Mouse (Mus musculus) bone marrow, adult 2 months (tissue): ENCODE data around the gene Rpusd1.

Experiments
- CTCF ChIP-seq: fragments of 200-500 bp; IDR thresholded peaks from 2 replicates; pipeline ENCODE4 v1.5.1; 2011; ENCODE audit warnings: low read length, control low read depth; ENCODE audit not compliant: control insufficient read depth, insufficient read depth
- POLR2A ChIP-seq: fragments of 200-500 bp; IDR thresholded peaks from 2 replicates; pipeline ENCODE4 v1.6.1; 2011; ENCODE audit warnings: low read depth, mild to moderate bottlenecking, control low read depth, low read length, borderline replicate concordance; ENCODE audit not compliant: control insufficient read depth

DNA sequence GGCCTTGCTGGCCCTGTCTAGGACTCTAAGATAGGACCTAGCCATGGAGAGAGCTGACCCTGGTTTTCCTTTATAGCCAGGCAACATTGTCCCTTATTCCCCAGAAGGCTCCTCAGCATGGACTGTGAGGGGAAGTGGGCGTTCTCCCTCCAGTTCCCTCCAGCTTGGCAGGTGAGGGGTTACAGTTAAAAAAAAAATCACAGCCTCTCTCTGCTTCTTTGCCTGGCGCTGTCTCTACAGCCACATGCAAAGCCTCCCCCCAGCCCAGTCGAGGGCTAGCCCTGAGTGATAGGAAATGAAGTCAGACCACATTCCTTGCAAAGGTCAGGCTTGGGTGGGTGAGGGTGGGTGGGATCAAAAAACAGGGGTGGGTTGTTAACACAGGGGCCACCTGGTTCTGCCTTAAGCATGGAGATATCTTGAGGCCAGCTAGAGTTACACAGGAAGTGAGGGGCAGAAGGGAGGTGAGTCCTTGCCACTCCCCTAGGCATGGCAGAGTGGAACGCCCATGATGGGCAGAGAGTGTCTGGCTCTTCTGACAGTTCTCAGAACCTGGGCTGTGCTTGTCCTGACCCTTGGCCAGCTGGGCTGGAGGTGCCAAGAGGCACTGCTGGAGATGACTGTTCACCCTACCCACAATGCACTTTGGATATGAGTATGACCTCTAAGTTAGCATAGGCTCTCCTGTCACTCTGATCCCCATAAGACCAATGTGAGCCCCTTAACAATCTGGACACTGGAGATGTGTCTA is 28.3 kb downstream of the Rpusd1 start:
- no peak for TF ChIP-seq CTCF
- no peak for TF ChIP-seq POLR2A
